Mouse (Mus musculus): ENCODE measurements at regions not wholly inside any gene's neighbourhood (a gene's known extent, or its start where the extent isn't known, plus 50 kb on each side); places are given as distances from the start of the nearest gene placed in this dataset.

DNA sequence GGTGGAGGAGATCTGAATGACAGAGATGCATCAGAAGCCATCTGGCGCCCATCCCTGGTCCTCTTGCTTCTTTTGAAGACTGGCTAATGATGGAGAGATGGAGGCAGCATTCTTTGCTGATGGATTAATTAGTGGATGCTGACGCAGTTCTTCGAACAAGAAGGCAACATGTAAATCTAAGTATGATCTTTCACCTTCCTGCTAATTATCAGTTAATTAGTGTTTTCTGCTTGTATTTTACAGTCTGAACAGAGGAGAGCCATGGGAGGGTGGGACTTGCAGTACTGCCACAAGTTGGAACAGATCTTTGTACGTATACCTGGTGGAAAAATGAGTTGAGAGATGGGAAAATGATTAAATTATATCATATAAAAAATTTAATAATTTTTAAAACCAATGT, 109.9 kb upstream of the Sox9 start:
- Histone ChIP-seq H3K9ac (ENCODE audit: control insufficient read depth, low read depth, low read length, poor library complexity, severe bottlenecking) (no peak overlapping the region), H3K4me1 (ENCODE audit: control insufficient read depth in 1 of 2, insufficient read depth in 2 of 2, low read length in 2 of 2) (no peaks in the 10 kb centered on the region), H3K27me3 (ENCODE audit: control insufficient read depth in 1 of 2, insufficient read depth in 2 of 2, low read length in 2 of 2) (no peaks in the 10 kb centered on the region), H3K79me2 (ENCODE audit: control insufficient read depth, insufficient read depth, low read length, poor library complexity) (no peaks in the 10 kb centered on the region), H3K36me3 (ENCODE audit: control insufficient read depth in 1 of 2, insufficient read depth in 2 of 2, low read length in 2 of 2) (no peaks in the 10 kb centered on the region), H3K9me3 (replicated peaks; ENCODE audit: insufficient read depth, low read length) (no peaks in the 10 kb centered on the region), H3K4me3 (ENCODE audit: control insufficient read depth in 1 of 2, insufficient read depth in 1 of 2, low read depth in 2 of 2, low read length in 2 of 2) (no peak overlapping the region), H3K27ac (ENCODE audit: control insufficient read depth, low read depth, low read length) (no peak overlapping the region)
- TF ChIP-seq GATA1 (IDR thresholded peaks at IDR 0.05; ENCODE audit: low read depth, low read length) (no peak), NELFE (IDR thresholded peaks at IDR 0.05; ENCODE audit: low read depth, low read length) (no peak), GABPA (IDR thresholded peaks at IDR 0.05; ENCODE audit: low read depth, low read length) (no peak), CHD1 (IDR thresholded peaks at IDR 0.05; ENCODE audit: low read depth, low read length) (no peak), ZNF384 (IDR thresholded peaks at IDR 0.05; ENCODE audit: low read depth, low read length) (no peak), KAT2A (conservative IDR thresholded peaks at IDR 0.05; ENCODE audit: low read depth, low read length) (no peak), POLR2AphosphoS5 (IDR thresholded peaks at IDR 0.05; ENCODE audit: borderline replicate concordance, low read depth, low read length) (no peak), UBTF (IDR thresholded peaks at IDR 0.05; ENCODE audit: borderline replicate concordance, insufficient read depth, low read depth, low read length) (no peak), MYC (IDR thresholded peaks at IDR 0.05; ENCODE audit: low read depth, low read length) (no peak), USF2 (IDR thresholded peaks at IDR 0.05; ENCODE audit: borderline replicate concordance in 1 of 2, insufficient read depth in 1 of 2, low read depth in 1 of 2, low read length in 2 of 2) (no peak), ZKSCAN1 (IDR thresholded peaks at IDR 0.05; ENCODE audit: low read depth, low read length) (no peak), SIN3A (IDR thresholded peaks at IDR 0.05; ENCODE audit: low read length) (no peak), MAFK (IDR thresholded peaks at IDR 0.05; ENCODE audit: borderline replicate concordance, low read depth, low read length) (no peak)
- DNase-seq (ENCODE audit: low read depth, low spot score) = no peak

DNA sequence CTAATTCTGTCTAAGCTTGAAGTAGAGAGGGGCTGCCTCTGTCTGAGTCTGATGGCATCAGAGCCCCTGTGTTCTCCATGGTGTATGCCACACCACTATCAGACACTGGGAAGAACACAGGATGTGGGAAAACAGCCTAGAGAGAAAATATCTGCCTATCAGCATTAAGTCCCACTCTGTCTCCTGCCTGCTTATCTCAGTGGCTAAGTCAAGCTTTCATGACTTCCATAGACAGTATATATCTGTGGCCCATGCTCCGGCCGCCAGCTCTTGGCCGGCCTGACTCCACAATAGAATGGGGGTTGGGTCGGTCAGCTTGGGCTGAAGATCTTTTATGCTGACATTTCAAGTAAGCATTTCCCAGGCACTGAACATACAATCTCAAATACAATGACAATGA, 92.0 kb upstream of the Sox9 start:
- TF ChIP-seq MAZ (IDR thresholded peaks at IDR 0.05; ENCODE audit: low read depth, low read length) (no peak), POLR2AphosphoS2 (IDR thresholded peaks at IDR 0.05; ENCODE audit: low read length) (no peak), MAFK (IDR thresholded peaks at IDR 0.05; ENCODE audit: borderline replicate concordance, low read depth, low read length) (no peak), UBTF (IDR thresholded peaks at IDR 0.05; ENCODE audit: borderline replicate concordance, insufficient read depth, low read depth, low read length) (no peak), BHLHE40 (IDR thresholded peaks at IDR 0.05; ENCODE audit: borderline replicate concordance, low read depth, low read length) (no peak), USF1 (IDR thresholded peaks at IDR 0.05; ENCODE audit: low read depth, low read length) (no peak), CHD1 (IDR thresholded peaks at IDR 0.05; ENCODE audit: low read depth, low read length) (no peak), MYB (IDR thresholded peaks at IDR 0.05; ENCODE audit: low read depth, low read length) (no peak), USF2 (IDR thresholded peaks at IDR 0.05; ENCODE audit: borderline replicate concordance in 1 of 2, insufficient read depth in 1 of 2, low read depth in 1 of 2, low read length in 2 of 2) (no peak), TCF12 (IDR thresholded peaks at IDR 0.05; ENCODE audit: low read depth, low read length) (no peak), KAT2A (conservative IDR thresholded peaks at IDR 0.05; ENCODE audit: low read depth, low read length) (no peak), JUND (IDR thresholded peaks at IDR 0.05; ENCODE audit: low read depth, low read length) (no peak), MXI1 (IDR thresholded peaks at IDR 0.05; ENCODE audit: low read depth, low read length) (no peak), GABPA (IDR thresholded peaks at IDR 0.05; ENCODE audit: low read depth, low read length) (no peak), POLR2AphosphoS5 (IDR thresholded peaks at IDR 0.05; ENCODE audit: borderline replicate concordance, low read depth, low read length) (no peak), ETS1 (IDR thresholded peaks at IDR 0.05; ENCODE audit: low read depth, low read length) (no peak)
- no peak overlapping the region for H3K9ac ChIP-seq (ENCODE audit: control insufficient read depth, low read depth, low read length, poor library complexity, severe bottlenecking)
- H3K4me3 ChIP-seq (ENCODE audit: control insufficient read depth in 1 of 2, insufficient read depth in 1 of 2, low read depth in 2 of 2, low read length in 2 of 2) = no peak overlapping the region
- H3K27ac ChIP-seq (ENCODE audit: control insufficient read depth, low read depth, low read length) = no peak overlapping the region
- no peaks in the 10 kb centered on the region for H3K9me3 ChIP-seq (replicated peaks; ENCODE audit: insufficient read depth, low read length)
- no peaks in the 10 kb centered on the region for H3K79me2 ChIP-seq (ENCODE audit: control insufficient read depth, insufficient read depth, low read length, poor library complexity)
- no peak for DNase-seq (ENCODE audit: low read depth, low spot score)
- H3K36me3 ChIP-seq (ENCODE audit: control insufficient read depth in 1 of 2, insufficient read depth in 2 of 2, low read length in 2 of 2) = no peaks in the 10 kb centered on the region
- H3K4me1 ChIP-seq (ENCODE audit: control insufficient read depth in 1 of 2, insufficient read depth in 2 of 2, low read length in 2 of 2) = no peaks in the 10 kb centered on the region
- H3K27me3 ChIP-seq (ENCODE audit: control insufficient read depth in 1 of 2, insufficient read depth in 2 of 2, low read length in 2 of 2) = no peaks in the 10 kb centered on the region
